16 mouse cellular contexts compared by ENCODE assay signal in genomic region chr12:111427438-111428113, GRCm38 (mm10). TPM values are rescaled to one million over a fixed set of nuclear protein-coding genes. Genes with fewer than 3 reads are reported as not detected.
DNase-seq lines count a peak whose midpoint lies in the region; ATAC-seq and TF ChIP-seq lines count a peak whose summit lies in the region.
"Had no signal": no experiment of that assay in that cellular context is flagged by ENCODE, and none has a peak within 500 bp of the region (broad histone marks: within the 10 kb centered on the region; RNA-seq: fewer than 3 reads in every experiment).

No protein-coding gene starts in this region.

- peaks cover 100% of the 10 kb centered on the region for H3K27me3 ChIP-seq in forebrain, embryonic 10.5 days (ENCODE audit: poor library complexity, severe bottlenecking)
- peaks cover 100% of the 10 kb centered on the region for H3K27me3 ChIP-seq in forebrain, embryonic 12.5 days
- no peaks in the 10 kb centered on the region for H3K27me3 ChIP-seq in heart, adult 2 months (ENCODE audit: control insufficient read depth, insufficient read depth, low read length)

- TF ChIP-seq CTCF in heart, adult 2 months (IDR thresholded peaks at IDR 0.05) = no peak

- H3K4me3 ChIP-seq in forebrain, embryonic 10.5 days = no peak overlapping the region
- no peak overlapping the region for H3K4me3 ChIP-seq in forebrain, embryonic 12.5 days (replicated peaks)
- H3K4me3 ChIP-seq in heart, adult 2 months = no peak overlapping the region
- H3K4me3 ChIP-seq: embryonic facial prominence, embryonic 12.5 days; heart, embryonic 15.5 days; midbrain, embryonic 10.5 days had no signal

- 46% methylated on average over 12 of the region's 12 CpGs for WGBS in forebrain, embryonic 10.5 days
- 48% methylated on average over 12 of the region's 12 CpGs for WGBS in forebrain, embryonic 12.5 days
- WGBS in heart, adult 2 months = 63% methylated on average over 12 of the region's 12 CpGs

- TF ChIP-seq EP300 in heart, adult 2 months (IDR thresholded peaks at IDR 0.05; ENCODE audit: insufficient read depth, low read depth, low read length) = no peak

- intact Hi-C loops in left cerebral cortex, postnatal 4 days (cut with DNase I) = loop anchor here (2.0 kb wide), 1 partner anchor 31 kb away; no protein-coding TSS in a partner anchor
- intact Hi-C loops in left cerebral cortex, postnatal 36 days (cut with DNase I) = loop anchor here (2.0 to 10.0 kb wide), 2 partner anchors 77 to 217 kb away; no protein-coding TSS in a partner anchor
- intact Hi-C loops in heart, adult 2 months (cut with DNase I) = loop anchor here (2.0 kb wide), 1 partner anchor 15 kb away; the partner anchor contains the start of gene Tnfaip2

- no peaks in the 10 kb centered on the region for H3K36me3 ChIP-seq in forebrain, embryonic 10.5 days (replicated peaks)
- no peaks in the 10 kb centered on the region for H3K36me3 ChIP-seq in forebrain, embryonic 12.5 days (replicated peaks)
- no peaks in the 10 kb centered on the region for H3K36me3 ChIP-seq in heart, adult 2 months (ENCODE audit: control insufficient read depth, insufficient read depth, low read length)
- H3K36me3 ChIP-seq: embryonic facial prominence, embryonic 12.5 days; heart, embryonic 15.5 days; midbrain, embryonic 10.5 days had no signal

- H3K9me3 ChIP-seq in forebrain, embryonic 10.5 days = no peaks in the 10 kb centered on the region
- no peaks in the 10 kb centered on the region for H3K9me3 ChIP-seq in forebrain, embryonic 12.5 days
- H3K9me3 ChIP-seq: embryonic facial prominence, embryonic 12.5 days; heart, embryonic 15.5 days; midbrain, embryonic 10.5 days had no signal

- peaks cover 70% of the 10 kb centered on the region for H3K4me1 ChIP-seq in forebrain, embryonic 10.5 days
- peaks cover 33% of the 10 kb centered on the region for H3K4me1 ChIP-seq in forebrain, embryonic 12.5 days
- peaks cover 14% of the 10 kb centered on the region for H3K4me1 ChIP-seq in heart, adult 2 months (ENCODE audit: control insufficient read depth, insufficient read depth, low read length)

- H3K79me2 ChIP-seq in heart, adult 2 months (replicated peaks; ENCODE audit: control insufficient read depth, insufficient read depth, low read length) = no peaks in the 10 kb centered on the region

- no peak overlapping the region for H3K4me2 ChIP-seq in forebrain, embryonic 12.5 days
- H3K4me2 ChIP-seq: heart, embryonic 15.5 days had no signal

- H3K9ac ChIP-seq in forebrain, embryonic 12.5 days = no peak overlapping the region
- no peak overlapping the region for H3K9ac ChIP-seq in heart, adult 2 months (ENCODE audit: low read depth, low read length)
- H3K9ac ChIP-seq: heart, embryonic 15.5 days had no signal

- ATAC-seq in forebrain, embryonic 12.5 days (ENCODE audit: low FRiP score) = no peak
- ATAC-seq: hindbrain, embryonic 16.5 days had no signal

- no peak overlapping the region for H3K27ac ChIP-seq in forebrain, embryonic 10.5 days
- no peak overlapping the region for H3K27ac ChIP-seq in forebrain, embryonic 12.5 days
- no peak overlapping the region for H3K27ac ChIP-seq in heart, adult 2 months
- H3K27ac ChIP-seq: embryonic facial prominence, embryonic 12.5 days; heart, embryonic 15.5 days; midbrain, embryonic 10.5 days had no signal

- no peak for TF ChIP-seq POLR2A in heart, adult 2 months (IDR thresholded peaks at IDR 0.05; ENCODE audit: insufficient read depth, low read depth, low read length)

- DNase-seq in forebrain, embryonic 10.5 days (ENCODE audit: extremely low spot score, low spot score) = peak; percentile 14
- DNase-seq in left cerebral cortex, postnatal 4 days = peak; percentile 74
- no peak for DNase-seq in left cerebral cortex, postnatal 36 days (ENCODE audit: low spot score in 2 of 2)
- peak; percentile 50 for DNase-seq in ES-CJ7 (ENCODE audit: low read depth, low spot score)
- DNase-seq in kidney, postnatal 36 days = peak; percentile 77
- DNase-seq in heart, adult 2 months = no peak
- DNase-seq in right cerebral cortex, postnatal 25 days = no peak
- DNase-seq: cerebellum, postnatal 25 days; layer of hippocampus, adult 9-11 months had no signal

RNA-seq across cellular contexts. Expression of gene Exoc3l4, which starts 10.8 kb away (rescaled TPM):
- 5.2 and 5.6 TPM in 2 replicates for polyA plus RNA-seq in forebrain, embryonic 10.5 days (2016; fragmentation: Nextera tagmentation; extraction: Ambion mirVana)
- polyA plus RNA-seq in forebrain, embryonic 12.5 days (2016; fragmentation: Nextera tagmentation; extraction: Ambion mirVana) = 1.4 and 3.3 TPM in 2 replicates
- 1 to 10 TPM in 1 of 2 experiments, under 1 TPM in 1; 0.62 to 1.6 TPM for total RNA-seq in left cerebral cortex, postnatal 4 days (2021)
- 1 to 10 TPM; 1.1 to 1.4 TPM for total RNA-seq in left cerebral cortex, postnatal 36 days (2021)
- 1 to 10 TPM; 2.5 to 2.7 TPM for total RNA-seq in heart, adult 2 months (2021)
- 9.2 and 10.9 TPM in 2 replicates for polyA plus RNA-seq in heart, adult 2 months (2012; rRNA removed)

RNA-seq across cellular contexts. Expression of gene Tnfaip2, which starts 14.7 kb away (rescaled TPM):
- 2.1 and 4.4 TPM in 2 replicates for polyA plus RNA-seq in forebrain, embryonic 10.5 days (2016; fragmentation: Nextera tagmentation; extraction: Ambion mirVana)
- polyA plus RNA-seq in forebrain, embryonic 12.5 days (2016; fragmentation: Nextera tagmentation; extraction: Ambion mirVana) = 1.5 and 2.2 TPM in 2 replicates
- total RNA-seq in left cerebral cortex, postnatal 4 days (2021) = under 1 TPM; 0.38 to 0.50 TPM
- 1 to 10 TPM in 1 of 2 experiments, under 1 TPM in 1; 0.77 to 1.2 TPM for total RNA-seq in left cerebral cortex, postnatal 36 days (2021)
- total RNA-seq in heart, adult 2 months (2021) = 10 to 100 TPM; 40.9 to 52.1 TPM
- polyA plus RNA-seq in heart, adult 2 months (2012; rRNA removed) = 40.2 and 52.0 TPM in 2 replicates

RNA-seq across cellular contexts. Expression of gene Lbhd2, which starts 21.0 kb away (rescaled TPM):
- 0.25 TPM in 1 of 2 replicates, not detected in the other for polyA plus RNA-seq in forebrain, embryonic 10.5 days (2016; fragmentation: Nextera tagmentation; extraction: Ambion mirVana)
- 0.51 and 0.63 TPM in 2 replicates for polyA plus RNA-seq in forebrain, embryonic 12.5 days (2016; fragmentation: Nextera tagmentation; extraction: Ambion mirVana)
- 1 to 10 TPM; 1.4 to 4.0 TPM for total RNA-seq in left cerebral cortex, postnatal 4 days (2021)
- 1 to 10 TPM; 1.2 to 1.9 TPM for total RNA-seq in left cerebral cortex, postnatal 36 days (2021)
- total RNA-seq in heart, adult 2 months (2021) = not detected
- polyA plus RNA-seq in heart, adult 2 months (2012; rRNA removed) = not detected in 2 replicates
- total RNA-seq: MEL had no signal
- polyA plus RNA-seq: liver, embryonic 16.5 days; midbrain, embryonic 10.5 days had no signal

RNA-seq across cellular contexts. Expression of gene Cdc42bpb, which starts 50.1 kb away (rescaled TPM):
- polyA plus RNA-seq in forebrain, embryonic 10.5 days (2016; fragmentation: Nextera tagmentation; extraction: Ambion mirVana) = 30.1 and 30.3 TPM in 2 replicates
- polyA plus RNA-seq in forebrain, embryonic 12.5 days (2016; fragmentation: Nextera tagmentation; extraction: Ambion mirVana) = 38.9 and 41.6 TPM in 2 replicates
- total RNA-seq in left cerebral cortex, postnatal 4 days (2021) = 100 to 1,000 TPM; 153 to 168 TPM
- total RNA-seq in left cerebral cortex, postnatal 36 days (2021) = 100 to 1,000 TPM; 146 to 152 TPM
- total RNA-seq in heart, adult 2 months (2021) = 10 to 100 TPM; 55.3 to 58.5 TPM
- 105 and 106 TPM in 2 replicates for polyA plus RNA-seq in heart, adult 2 months (2012; rRNA removed)
- total RNA-seq: MEL had no signal

RNA-seq across cellular contexts. Expression of gene Gm266, which starts 58.0 kb away (rescaled TPM):
- polyA plus RNA-seq in forebrain, embryonic 10.5 days (2016; fragmentation: Nextera tagmentation; extraction: Ambion mirVana) = 7.1 and 9.8 TPM in 2 replicates
- 2.5 and 3.5 TPM in 2 replicates for polyA plus RNA-seq in forebrain, embryonic 12.5 days (2016; fragmentation: Nextera tagmentation; extraction: Ambion mirVana)
- 1 to 10 TPM; 2.2 to 2.8 TPM for total RNA-seq in left cerebral cortex, postnatal 4 days (2021)
- total RNA-seq in left cerebral cortex, postnatal 36 days (2021) = 1 to 10 TPM; 4.0 to 4.5 TPM
- total RNA-seq in heart, adult 2 months (2021) = under 1 TPM; 0.36 to 0.39 TPM
- polyA plus RNA-seq in heart, adult 2 months (2012; rRNA removed) = 0.23 and 0.88 TPM in 2 replicates
- total RNA-seq: MEL had no signal

Comparison
In these comparisons a context has a peak if more than half of its experiments do, and no peak if none do; other contexts are left out.
1. DNase-seq: peak in forebrain, embryonic 10.5 days (single experiment), left cerebral cortex, postnatal 4 days (single experiment), ES-CJ7 (single experiment) and kidney, postnatal 36 days (2 of 2); none in left cerebral cortex, postnatal 36 days (0 of 2), heart, adult 2 months (0 of 2) and right cerebral cortex, postnatal 25 days (single experiment).
2. RNA of gene Tnfaip2, which starts 14.7 kb away (total RNA-seq): 40.9 to 52.1 TPM in heart, adult 2 months; 0.77 to 1.2 TPM in left cerebral cortex, postnatal 36 days and 0.38 to 0.50 TPM in left cerebral cortex, postnatal 4 days; every median in the first group is over 10 times any median in the second.